Mouse (Mus musculus) MEL (cell line): ENCODE results near the gene Rem1. TPM values are rescaled to one million over a fixed set of nuclear protein-coding genes. Genes with fewer than 3 reads are reported as not detected.

Source experiments
- DNase-seq: peaks from one replicate; pipeline ENCODE4 v3.0.0; 2011; ENCODE audit warnings: low read depth, low spot score
- H3K27ac ChIP-seq: 2 replicates; pipeline ENCODE4 v1.5.1; 2012; ENCODE audit warnings: low read depth, mild to moderate bottlenecking, control low read depth, low read length, moderate library complexity; ENCODE audit not compliant: control insufficient read depth
- H3K27me3 ChIP-seq, 2 experiments: fragments of 150-350 bp in 1 of 2; sonication (generic) in 1 of 2; 2 replicates each; pipeline ENCODE4 v1.6.1; 2012; ENCODE audit warnings: low read length in 2 of 2, mild to moderate bottlenecking in 2 of 2, improper control_type of control experiment in 1 of 2, moderate library complexity in 1 of 2; ENCODE audit not compliant: insufficient read depth in 2 of 2, control insufficient read depth in 1 of 2
- H3K36me3 ChIP-seq, 2 experiments: 2 replicates each; pipeline ENCODE4 v1.6.1; 2012 to 2014; ENCODE audit warnings: low read length in 2 of 2, improper control_type of control experiment in 1 of 2, inconsistent platforms in 1 of 2, mild to moderate bottlenecking in 1 of 2; ENCODE audit not compliant: insufficient read depth in 2 of 2, control insufficient read depth in 1 of 2
- H3K4me1 ChIP-seq, 2 experiments: fragments of 150-350 bp in 1 of 2; sonication (generic) in 1 of 2; 2 replicates each; pipeline ENCODE4 v1.6.1; 2012; ENCODE audit warnings: low read length in 2 of 2, improper control_type of control experiment in 1 of 2, mild to moderate bottlenecking in 1 of 2; ENCODE audit not compliant: insufficient read depth in 2 of 2, control insufficient read depth in 1 of 2
- H3K4me3 ChIP-seq, 2 experiments: fragments of 150-350 bp in 1 of 2; sonication (generic) in 1 of 2; 2 replicates each; pipeline ENCODE4 v1.5.1; 2012; ENCODE audit warnings: low read depth in 2 of 2, low read length in 2 of 2, mild to moderate bottlenecking in 2 of 2, moderate library complexity in 2 of 2, control low read depth in 1 of 2, improper control_type of control experiment in 1 of 2; ENCODE audit not compliant: control insufficient read depth in 1 of 2, insufficient read depth in 1 of 2
- H3K79me2 ChIP-seq: 2 replicates; pipeline ENCODE4 v1.6.1; 2012; ENCODE audit warnings: mild to moderate bottlenecking, low read length, moderate library complexity; ENCODE audit not compliant: control insufficient read depth, poor library complexity, insufficient read depth
- H3K9ac ChIP-seq: 2 replicates; pipeline ENCODE4 v1.6.1; 2012; ENCODE audit warnings: low read depth, mild to moderate bottlenecking, control low read depth, low read length, moderate library complexity; ENCODE audit not compliant: control insufficient read depth, poor library complexity, severe bottlenecking
- H3K9me3 ChIP-seq: fragments of 150-350 bp; sonication (generic); replicated peaks from 2 replicates; pipeline ENCODE4 v1.6.1; 2012; ENCODE audit warnings: mild to moderate bottlenecking, low read length, improper control_type of control experiment, moderate library complexity; ENCODE audit not compliant: insufficient read depth
- BHLHE40 ChIP-seq: IDR thresholded peaks from 2 replicates; pipeline ENCODE4 v1.6.1; 2012; ENCODE audit warnings: low read depth, mild to moderate bottlenecking, inconsistent platforms, low read length, improper control_type of control experiment, borderline replicate concordance
- CHD1 ChIP-seq: IDR thresholded peaks from 2 replicates; pipeline ENCODE4 v1.6.1; 2012; ENCODE audit warnings: low read depth, mild to moderate bottlenecking, inconsistent platforms, low read length, improper control_type of control experiment
- CTCF ChIP-seq, 3 experiments: IDR thresholded peaks in 2 of 3; conservative IDR thresholded peaks in 1 of 3; 2 replicates each; pipeline ENCODE4 v1.5.1; 2011 to 2012; ENCODE audit warnings: low read length in 3 of 3, low read depth in 2 of 3, mild to moderate bottlenecking in 2 of 3, improper control_type of control experiment in 1 of 3, inconsistent platforms in 1 of 3, mixed read lengths in 1 of 3, moderate library complexity in 1 of 3; ENCODE audit not compliant: control insufficient read depth in 1 of 3, insufficient read depth in 1 of 3, poor library complexity in 1 of 3, severe bottlenecking in 1 of 3
- ELF1 ChIP-seq: IDR thresholded peaks from 2 replicates; pipeline ENCODE4 v1.6.1; 2014; ENCODE audit warnings: low read depth, mild to moderate bottlenecking, inconsistent platforms, low read length, improper control_type of control experiment, moderate library complexity
- EP300 ChIP-seq, 2 experiments: IDR thresholded peaks; 2 replicates each; pipeline ENCODE4 v1.6.1; 2011; ENCODE audit warnings: improper control_type of control experiment in 2 of 2, low read length in 2 of 2, low read depth in 1 of 2, mild to moderate bottlenecking in 1 of 2
- ETS1 ChIP-seq: IDR thresholded peaks from 2 replicates; pipeline ENCODE4 v1.6.1; 2012; ENCODE audit warnings: low read depth, mild to moderate bottlenecking, inconsistent platforms, low read length, improper control_type of control experiment, moderate library complexity
- GABPA ChIP-seq: IDR thresholded peaks from 2 replicates; pipeline ENCODE4 v1.6.1; 2012; ENCODE audit warnings: low read depth, mild to moderate bottlenecking, inconsistent platforms, low read length, improper control_type of control experiment, moderate library complexity
- GATA1 ChIP-seq: IDR thresholded peaks from 2 replicates; pipeline ENCODE4 v1.6.1; 2011; ENCODE audit warnings: low read depth, low read length, improper control_type of control experiment
- KAT2A ChIP-seq: conservative IDR thresholded peaks from 2 replicates; pipeline ENCODE4 v1.6.1; 2012; ENCODE audit warnings: low read depth, low read length, improper control_type of control experiment, inconsistent platforms
- MAFK ChIP-seq: IDR thresholded peaks from 2 replicates; pipeline ENCODE4 v1.6.1; 2011; ENCODE audit warnings: low read depth, mild to moderate bottlenecking, low read length, improper control_type of control experiment, borderline replicate concordance
- MAZ ChIP-seq: IDR thresholded peaks from 2 replicates; pipeline ENCODE4 v1.6.1; 2012; ENCODE audit warnings: low read depth, mild to moderate bottlenecking, inconsistent platforms, low read length, improper control_type of control experiment
- MXI1 ChIP-seq: IDR thresholded peaks from 2 replicates; pipeline ENCODE4 v1.6.1; 2011; ENCODE audit warnings: mild to moderate bottlenecking, low read depth, low read length, improper control_type of control experiment
- MYB ChIP-seq: IDR thresholded peaks from 2 replicates; pipeline ENCODE4 v1.6.1; 2011; ENCODE audit warnings: mild to moderate bottlenecking, low read depth, low read length, improper control_type of control experiment
- MYC ChIP-seq: IDR thresholded peaks from 2 replicates; pipeline ENCODE4 v1.6.1; 2011; ENCODE audit warnings: low read depth, mild to moderate bottlenecking, low read length, improper control_type of control experiment, moderate library complexity
- NELFE ChIP-seq: IDR thresholded peaks from 2 replicates; pipeline ENCODE4 v1.6.1; 2011; ENCODE audit warnings: low read depth, low read length, improper control_type of control experiment
- NRF1 ChIP-seq: IDR thresholded peaks from 2 replicates; pipeline ENCODE4 v1.6.1; 2014; ENCODE audit warnings: low read depth, mild to moderate bottlenecking, inconsistent platforms, low read length, improper control_type of control experiment, moderate library complexity; ENCODE audit not compliant: poor library complexity, insufficient read depth, severe bottlenecking
- POLR2AphosphoS5 ChIP-seq: IDR thresholded peaks from 2 replicates; pipeline ENCODE4 v1.6.1; 2012; ENCODE audit warnings: low read depth, borderline replicate concordance, mild to moderate bottlenecking, inconsistent platforms, low read length, moderate library complexity, mixed read lengths
- RAD21 ChIP-seq: IDR thresholded peaks from 2 replicates; pipeline ENCODE4 v1.6.1; 2011; ENCODE audit warnings: mild to moderate bottlenecking, low read depth, low read length, improper control_type of control experiment
- SIN3A ChIP-seq: IDR thresholded peaks from 2 replicates; pipeline ENCODE4 v1.6.1; 2012; ENCODE audit warnings: low read length, improper control_type of control experiment, inconsistent platforms
- SMC3 ChIP-seq: IDR thresholded peaks from 2 replicates; pipeline ENCODE4 v1.6.1; 2011; ENCODE audit warnings: low read depth, low read length, improper control_type of control experiment
- TBP ChIP-seq: IDR thresholded peaks from 2 replicates; pipeline ENCODE4 v1.8.0; 2011; ENCODE audit warnings: low read depth, low read length, improper control_type of control experiment
- TCF12 ChIP-seq: IDR thresholded peaks from 2 replicates; pipeline ENCODE4 v1.6.1; 2014; ENCODE audit warnings: low read depth, mild to moderate bottlenecking, inconsistent platforms, low read length, improper control_type of control experiment, moderate library complexity
- UBTF ChIP-seq: IDR thresholded peaks from 2 replicates; pipeline ENCODE4 v1.6.1; 2012; ENCODE audit warnings: low read depth, mild to moderate bottlenecking, inconsistent platforms, low read length, improper control_type of control experiment, moderate library complexity, borderline replicate concordance; ENCODE audit not compliant: insufficient read depth
- USF1 ChIP-seq: IDR thresholded peaks from 2 replicates; pipeline ENCODE4 v1.6.1; 2014; ENCODE audit warnings: low read depth, mild to moderate bottlenecking, inconsistent platforms, low read length, improper control_type of control experiment, moderate library complexity
- ZC3H11A ChIP-seq: IDR thresholded peaks from 2 replicates; pipeline ENCODE4 v1.6.1; 2012; ENCODE audit warnings: low read depth, mild to moderate bottlenecking, inconsistent platforms, low read length, improper control_type of control experiment
- ZKSCAN1 ChIP-seq: IDR thresholded peaks from 2 replicates; pipeline ENCODE4 v1.6.1; 2012; ENCODE audit warnings: low read depth, mild to moderate bottlenecking, inconsistent platforms, low read length, improper control_type of control experiment, moderate library complexity
- ZMIZ1 ChIP-seq: IDR thresholded peaks from 2 replicates; pipeline ENCODE4 v1.6.1; 2012; ENCODE audit warnings: low read depth, mild to moderate bottlenecking, inconsistent platforms, low read length, improper control_type of control experiment, moderate library complexity
- polyA plus RNA-seq, 2 experiments: library from polyadenylated mRNA; stranded (reverse) in 1 of 2; unstranded in 1 of 2; fragments of >175 nt in 1 of 2; fragments of >200 nt in 1 of 2; gene quantifications; 2 replicates each; pipeline versions ENCODE4 v1.2.1 to v1.2.4; 2012; ENCODE audit warnings: low replicate concordance in 2 of 2, low read depth in 1 of 2; ENCODE audit not compliant: insufficient read length in 2 of 2, insufficient read depth in 1 of 2, missing spikeins in 1 of 2
- total RNA-seq: library from RNA; depleted of rRNA; stranded (reverse); fragments of 300-350 nt; gene quantifications from 2 replicates; pipeline ENCODE4 v1.2.3, GENCODE M21; 2012

The Rem1 gene
- total and polyA plus RNA-seq, 3 experiments: not detected

- Histone ChIP-seq H3K4me3 (no peak overlapping the region), H3K9ac (no peak overlapping the region), H3K9me3 (no peaks in the 10 kb centered on the region), H3K27me3 (peaks cover 0 to under 1% of the 10 kb centered on the region in 2 experiments; a peak in 1 of 4 replicates), H3K27ac (no peak overlapping the region), H3K36me3 (no peaks in the 10 kb centered on the region), H3K79me2 (no peaks in the 10 kb centered on the region), H3K4me1 (peaks cover 0 to 13% of the 10 kb centered on the region in 2 experiments; a peak in 2 of 4 replicates)
- DNase-seq: peak; percentile 53
- TF ChIP-seq ZC3H11A: no peak
- no peak for TF ChIP-seq CTCF (IDR thresholded peaks at IDR 0.05 in 2 of 3, conservative IDR thresholded peaks at IDR 0.05 in 1 of 3; ENCODE audit: control insufficient read depth in 1 of 3, insufficient read depth in 1 of 3, low read depth in 2 of 3, low read length in 3 of 3, poor library complexity in 1 of 3, severe bottlenecking in 1 of 3)
- no peak for TF ChIP-seq KAT2A
- TF ChIP-seq MYC: no peak
- peak; percentile 68 for TF ChIP-seq GATA1
These were observed 27.3 kb downstream of the Rem1 start for GRCm38 (mm10) chr2:152653874-152654715.

GRCm38 (mm10) chr2:152657398-152657797 is 30.6 kb downstream of the Rem1 start:
- Histone ChIP-seq H3K9ac (no peak overlapping the region), H3K4me1 (peaks cover 0 to 13% of the 10 kb centered on the region in 2 experiments; a peak in 2 of 4 replicates), H3K9me3 (no peaks in the 10 kb centered on the region), H3K4me3 (no peak overlapping the region), H3K36me3 (no peaks in the 10 kb centered on the region), H3K79me2 (no peaks in the 10 kb centered on the region), H3K27ac (no peak overlapping the region), H3K27me3 (no peaks in the 10 kb centered on the region; a peak in 1 of 4 replicates)
- peak; percentile 19 for DNase-seq
- TF ChIP-seq EP300 (IDR thresholded peaks at IDR 0.05; ENCODE audit: low read depth in 1 of 2, low read length in 2 of 2): no peak
- peak; percentile 26 to 50 (median 46); a peak in 5 of 6 replicates for TF ChIP-seq CTCF (IDR thresholded peaks at IDR 0.05 in 2 of 3, conservative IDR thresholded peaks at IDR 0.05 in 1 of 3; ENCODE audit: control insufficient read depth in 1 of 3, insufficient read depth in 1 of 3, low read depth in 2 of 3, low read length in 3 of 3, poor library complexity in 1 of 3, severe bottlenecking in 1 of 3)
- no peak for TF ChIP-seq BHLHE40
- no peak for TF ChIP-seq SIN3A
- no peak for TF ChIP-seq GATA1
- no peak for TF ChIP-seq UBTF
- TF ChIP-seq ZMIZ1: no peak
- no peak for TF ChIP-seq USF1
- no peak for TF ChIP-seq TCF12
- no peak for TF ChIP-seq MYC
- no peak for TF ChIP-seq NELFE
- TF ChIP-seq GABPA: no peak
- no peak for TF ChIP-seq MYB
- TF ChIP-seq ELF1: no peak
- TF ChIP-seq ETS1: no peak
- TF ChIP-seq MAFK: no peak
- TF ChIP-seq RAD21: peak; percentile 14
- TF ChIP-seq ZKSCAN1: no peak
- TF ChIP-seq MXI1: no peak
- no peak for TF ChIP-seq POLR2AphosphoS5
- no peak for TF ChIP-seq CHD1
- TF ChIP-seq KAT2A: no peak
- no peak for TF ChIP-seq TBP
- no peak for TF ChIP-seq NRF1
- no peak for TF ChIP-seq MAZ
- TF ChIP-seq SMC3: peak; percentile 34; the same call in 1 of the 2 replicates
